Mouse (Mus musculus) midbrain, embryonic 12.5 days (tissue): ENCODE measurements at regions not wholly inside any gene's neighbourhood (a gene's known extent, or its start where the extent isn't known, plus 50 kb on each side); places are given as distances from the start of the nearest gene placed in this dataset.

Experiments
- ATAC-seq: fragments of 200-750 bp; cut with Nextera tagmentation; 2 replicates; pipeline ENCODE4 v1.8.0; 2017; ENCODE audit warnings: low read depth, moderate TSS enrichment, moderate library complexity; ENCODE audit not compliant: low FRiP score
- H3K27ac ChIP-seq: fragments of 300-500 bp; sonication (generic); replicated peaks from 2 replicates; pipeline ENCODE4 v1.5.1; 2016; ENCODE audit warnings: mild to moderate bottlenecking
- H3K27me3 ChIP-seq: fragments of 300-500 bp; sonication (generic); 2 replicates; pipeline ENCODE4 v1.6.1; 2016; ENCODE audit warnings: mild to moderate bottlenecking
- H3K36me3 ChIP-seq: fragments of 300-500 bp; sonication (generic); 2 replicates; pipeline ENCODE4 v1.6.1; 2016
- H3K4me1 ChIP-seq: fragments of 300-500 bp; sonication (generic); 2 replicates; pipeline ENCODE4 v1.6.1; 2016
- H3K4me2 ChIP-seq: fragments of 300-500 bp; sonication (generic); replicated peaks from 2 replicates; pipeline ENCODE4 v1.6.1; 2016; ENCODE audit warnings: mild to moderate bottlenecking, moderate library complexity
- H3K4me3 ChIP-seq: fragments of 300-500 bp; sonication (generic); 2 replicates; pipeline ENCODE4 v1.5.1; 2016; ENCODE audit warnings: mild to moderate bottlenecking
- H3K9ac ChIP-seq: fragments of 300-500 bp; sonication (generic); replicated peaks from 2 replicates; pipeline ENCODE4 v1.6.1; 2016; ENCODE audit warnings: mild to moderate bottlenecking, moderate library complexity
- H3K9me3 ChIP-seq: fragments of 300-500 bp; sonication (generic); 2 replicates; pipeline ENCODE4 v1.6.1; 2016; ENCODE audit warnings: mild to moderate bottlenecking
- WGBS: fragments of 180-500 bp; shearing (Covaris S2); methylation state at CpG from one replicate; pipeline ENCODE4 v1.1.7; 2016; 5-methylcytosine and 5-hydroxymethylcytosine counted together

- no peak overlapping the region for H3K4me2 ChIP-seq
- H3K27ac ChIP-seq, result no peak overlapping the region
- no peaks in the 10 kb centered on the region for H3K36me3 ChIP-seq
- H3K4me1 ChIP-seq, result no peaks in the 10 kb centered on the region
- no peak overlapping the region for H3K9ac ChIP-seq
- no peak for ATAC-seq
- H3K4me3 ChIP-seq, result no peak overlapping the region
- 42% methylated on average over 1 of the region's 1 CpGs for WGBS
- H3K9me3 ChIP-seq, result no peaks in the 10 kb centered on the region
- H3K27me3 ChIP-seq, result no peaks in the 10 kb centered on the region
Observed at GRCm38 (mm10) chr16:15103938-15104337, 197.5 kb downstream of the Efcab1 start.

GRCm38 (mm10) chr16:15107234-15107633 is 200.8 kb downstream of the Efcab1 start:
- no peaks in the 10 kb centered on the region for H3K4me1 ChIP-seq

GRCm38 (mm10) chr16:15113131-15113530 is 204.1 kb upstream of the Gm21897 start:
- Histone ChIP-seq H3K4me1 (no peaks in the 10 kb centered on the region), H3K36me3 (no peaks in the 10 kb centered on the region), H3K27ac (no peak overlapping the region), H3K9me3 (no peaks in the 10 kb centered on the region), H3K4me3 (no peak overlapping the region), H3K9ac (no peak overlapping the region), H3K4me2 (no peak overlapping the region), H3K27me3 (no peaks in the 10 kb centered on the region)
- ATAC-seq, result no peak
- 79% methylated on average over 2 of the region's 2 CpGs for WGBS

More at GRCm38 (mm10) chr16:15107234-15107633, 200.8 kb downstream of the Efcab1 start:
- H3K36me3 ChIP-seq, result no peaks in the 10 kb centered on the region
- H3K4me2 ChIP-seq, result no peak overlapping the region
- WGBS, result 92% methylated on average over 1 of the region's 1 CpGs
- no peak overlapping the region for H3K4me3 ChIP-seq
- no peak overlapping the region for H3K9ac ChIP-seq
- H3K27me3 ChIP-seq, result no peaks in the 10 kb centered on the region
- no peak for ATAC-seq
- H3K27ac ChIP-seq, result no peak overlapping the region
- no peaks in the 10 kb centered on the region for H3K9me3 ChIP-seq

- Histone ChIP-seq H3K4me1 (no peaks in the 10 kb centered on the region), H3K27ac (no peak overlapping the region), H3K9ac (no peak overlapping the region), H3K27me3 (no peaks in the 10 kb centered on the region), H3K36me3 (no peaks in the 10 kb centered on the region), H3K9me3 (no peaks in the 10 kb centered on the region), H3K4me2 (no peak overlapping the region), H3K4me3 (no peak overlapping the region)
- no peak for ATAC-seq
- 63% methylated on average over 5 of the region's 5 CpGs for WGBS
Observed at GRCm38 (mm10) chr16:15113989-15114556, 203.2 kb upstream of the Gm21897 start.

GRCm38 (mm10) chr16:15114574-15115230 is 202.6 kb upstream of the Gm21897 start:
- Histone ChIP-seq H3K27ac (no peak overlapping the region), H3K4me3 (no peak overlapping the region), H3K4me2 (no peak overlapping the region), H3K9me3 (no peaks in the 10 kb centered on the region), H3K4me1 (no peaks in the 10 kb centered on the region), H3K9ac (no peak overlapping the region), H3K27me3 (no peaks in the 10 kb centered on the region), H3K36me3 (no peaks in the 10 kb centered on the region)
- WGBS, result 80% methylated on average over 4 of the region's 4 CpGs
- ATAC-seq, result no peak

GRCm38 (mm10) chr16:15115386-15115785 is 201.9 kb upstream of the Gm21897 start:
- Histone ChIP-seq H3K4me3 (no peak overlapping the region), H3K27ac (no peak overlapping the region), H3K9me3 (no peaks in the 10 kb centered on the region), H3K4me1 (no peaks in the 10 kb centered on the region), H3K27me3 (no peaks in the 10 kb centered on the region), H3K4me2 (no peak overlapping the region), H3K36me3 (no peaks in the 10 kb centered on the region), H3K9ac (no peak overlapping the region)
- ATAC-seq, result no peak
- 49% methylated on average over 2 of the region's 2 CpGs for WGBS

- Histone ChIP-seq H3K4me3 (no peak overlapping the region), H3K4me2 (no peak overlapping the region), H3K9me3 (no peaks in the 10 kb centered on the region), H3K9ac (no peak overlapping the region), H3K27ac (no peak overlapping the region), H3K4me1 (no peaks in the 10 kb centered on the region), H3K36me3 (no peaks in the 10 kb centered on the region), H3K27me3 (no peaks in the 10 kb centered on the region)
- 91% methylated on average over 1 of the region's 1 CpGs for WGBS
- ATAC-seq, result no peak
Observed at GRCm38 (mm10) chr16:15119799-15120198, 197.5 kb upstream of the Gm21897 start.

GRCm38 (mm10) chr16:15128996-15129395 is 188.3 kb upstream of the Gm21897 start:
- H3K4me3 ChIP-seq, result no peak overlapping the region
- no peaks in the 10 kb centered on the region for H3K4me1 ChIP-seq
- H3K27ac ChIP-seq, result no peak overlapping the region
- H3K9me3 ChIP-seq, result no peaks in the 10 kb centered on the region
- H3K9ac ChIP-seq, result no peak overlapping the region
- H3K36me3 ChIP-seq, result no peaks in the 10 kb centered on the region
- H3K4me2 ChIP-seq, result no peak overlapping the region
- 91% methylated on average over 2 of the region's 2 CpGs for WGBS
- H3K27me3 ChIP-seq, result no peaks in the 10 kb centered on the region
- ATAC-seq, result no peak

GRCm38 (mm10) chr16:15129806-15130205 is 187.5 kb upstream of the Gm21897 start:
- no peak for ATAC-seq
- no peak overlapping the region for H3K27ac ChIP-seq
- H3K4me2 ChIP-seq, result no peak overlapping the region
- H3K9me3 ChIP-seq, result no peaks in the 10 kb centered on the region
- no peaks in the 10 kb centered on the region for H3K36me3 ChIP-seq
- no peaks in the 10 kb centered on the region for H3K27me3 ChIP-seq
- WGBS, result 96% methylated on average over 2 of the region's 2 CpGs
- no peak overlapping the region for H3K9ac ChIP-seq
- no peaks in the 10 kb centered on the region for H3K4me1 ChIP-seq
- no peak overlapping the region for H3K4me3 ChIP-seq

- Histone ChIP-seq H3K4me2 (no peak overlapping the region), H3K4me3 (no peak overlapping the region), H3K9me3 (no peaks in the 10 kb centered on the region), H3K4me1 (no peaks in the 10 kb centered on the region), H3K9ac (no peak overlapping the region), H3K27ac (no peak overlapping the region), H3K27me3 (no peaks in the 10 kb centered on the region), H3K36me3 (no peaks in the 10 kb centered on the region)
- WGBS, result 79% methylated on average over 2 of the region's 2 CpGs
- ATAC-seq, result no peak
Observed at GRCm38 (mm10) chr16:15157852-15158251, 159.4 kb upstream of the Gm21897 start.

GRCm38 (mm10) chr16:15175516-15175915 is 141.7 kb upstream of the Gm21897 start:
- H3K9ac ChIP-seq, result no peak overlapping the region
- ATAC-seq, result no peak
- H3K27ac ChIP-seq, result no peak overlapping the region
- H3K9me3 ChIP-seq, result 0 out of 2 replicates have a peak, but pooled peaks cover 8% of the 10 kb centered on the region
- H3K4me2 ChIP-seq, result no peak overlapping the region
- no peaks in the 10 kb centered on the region for H3K36me3 ChIP-seq
- 92% methylated on average over 3 of the region's 3 CpGs for WGBS
- no peaks in the 10 kb centered on the region for H3K4me1 ChIP-seq
- no peaks in the 10 kb centered on the region for H3K27me3 ChIP-seq
- H3K4me3 ChIP-seq, result no peak overlapping the region

- H3K9ac ChIP-seq, result no peak overlapping the region
- H3K4me2 ChIP-seq, result no peak overlapping the region
- no peaks in the 10 kb centered on the region for H3K36me3 ChIP-seq
- 100% methylated on average over 1 of the region's 1 CpGs for WGBS
- H3K4me1 ChIP-seq, result no peaks in the 10 kb centered on the region
- H3K27ac ChIP-seq, result no peak overlapping the region
- ATAC-seq, result no peak
- H3K9me3 ChIP-seq, result no peaks in the 10 kb centered on the region
- H3K4me3 ChIP-seq, result no peak overlapping the region
- H3K27me3 ChIP-seq, result no peaks in the 10 kb centered on the region
Observed at GRCm38 (mm10) chr16:15185714-15186113, 131.5 kb upstream of the Gm21897 start.
